Mouse (Mus musculus) regulatory T cell (primary cell): Measurements from ENCODE around the gene Pcsk5.

Experiments used
- in situ Hi-C: fragments of 300-600 bp; cut with MboI, MseI; formaldehyde crosslinking; loops from one replicate; pipeline ENCODE4 v1.15.1; 2025; ENCODE audit warnings: high pct_unique_total_duplicates

The Pcsk5 gene

DNA sequence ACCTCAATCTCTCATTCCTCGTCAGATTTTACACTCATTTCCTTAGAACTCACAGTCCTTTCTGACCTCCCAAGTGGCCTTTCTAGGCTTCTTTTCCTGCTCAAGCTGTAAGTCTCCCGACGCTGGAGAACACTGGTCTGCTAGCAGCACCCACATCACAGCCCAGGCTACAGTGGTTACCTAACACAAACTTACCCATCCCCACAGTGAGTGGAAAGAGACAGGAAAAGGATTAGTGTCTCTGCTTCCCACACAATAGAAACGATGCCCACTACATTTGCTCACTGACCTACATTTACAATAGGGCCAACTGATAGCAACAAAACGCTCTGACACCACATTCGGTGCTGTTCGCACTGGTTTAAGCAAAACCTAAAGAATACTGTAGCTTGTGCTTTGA lies 24.8 kb downstream of the Pcsk5 start:
- in situ Hi-C loops, result no loop called here

DNA sequence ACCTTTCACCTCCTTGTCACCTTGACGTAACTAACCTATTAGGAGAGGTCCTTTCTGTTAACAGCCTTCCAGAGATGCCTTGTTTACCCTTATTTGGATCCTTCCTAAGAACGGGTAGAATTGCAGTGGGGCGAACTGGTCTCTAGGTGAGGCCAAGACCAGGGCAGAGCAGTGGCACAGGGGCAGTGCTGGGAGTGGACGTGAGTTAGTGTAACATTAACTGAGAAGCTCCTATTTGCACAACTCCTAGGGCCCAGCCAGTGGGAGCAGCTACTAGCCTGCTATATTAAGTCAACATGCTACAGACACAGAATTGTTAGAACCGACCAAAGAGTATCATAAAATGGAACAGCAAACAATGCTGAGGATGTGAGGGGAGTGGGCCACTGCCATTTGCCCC lies 30.8 kb downstream of the Pcsk5 start:
- in situ Hi-C loops, result no loop called here

DNA sequence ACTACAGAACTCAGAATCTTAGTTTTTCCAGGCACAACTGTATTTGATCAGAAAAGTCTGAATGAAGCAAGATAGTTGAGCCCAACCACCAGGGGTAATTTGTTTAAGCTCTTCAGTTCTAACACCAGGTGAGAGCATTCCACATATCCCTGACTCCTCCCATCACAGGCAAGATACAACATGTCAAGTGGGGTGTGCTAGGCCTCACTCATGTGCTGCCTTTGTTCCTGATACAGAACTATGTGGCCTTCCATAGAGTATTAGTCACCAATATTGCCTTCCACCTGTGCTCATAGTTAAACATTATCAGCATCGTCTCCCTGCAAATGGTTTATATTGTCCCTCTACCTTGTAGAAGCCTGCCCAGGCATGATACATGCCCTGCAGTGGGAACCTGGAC lies 36.6 kb downstream of the Pcsk5 start:
- in situ Hi-C loops, result no loop called here

DNA sequence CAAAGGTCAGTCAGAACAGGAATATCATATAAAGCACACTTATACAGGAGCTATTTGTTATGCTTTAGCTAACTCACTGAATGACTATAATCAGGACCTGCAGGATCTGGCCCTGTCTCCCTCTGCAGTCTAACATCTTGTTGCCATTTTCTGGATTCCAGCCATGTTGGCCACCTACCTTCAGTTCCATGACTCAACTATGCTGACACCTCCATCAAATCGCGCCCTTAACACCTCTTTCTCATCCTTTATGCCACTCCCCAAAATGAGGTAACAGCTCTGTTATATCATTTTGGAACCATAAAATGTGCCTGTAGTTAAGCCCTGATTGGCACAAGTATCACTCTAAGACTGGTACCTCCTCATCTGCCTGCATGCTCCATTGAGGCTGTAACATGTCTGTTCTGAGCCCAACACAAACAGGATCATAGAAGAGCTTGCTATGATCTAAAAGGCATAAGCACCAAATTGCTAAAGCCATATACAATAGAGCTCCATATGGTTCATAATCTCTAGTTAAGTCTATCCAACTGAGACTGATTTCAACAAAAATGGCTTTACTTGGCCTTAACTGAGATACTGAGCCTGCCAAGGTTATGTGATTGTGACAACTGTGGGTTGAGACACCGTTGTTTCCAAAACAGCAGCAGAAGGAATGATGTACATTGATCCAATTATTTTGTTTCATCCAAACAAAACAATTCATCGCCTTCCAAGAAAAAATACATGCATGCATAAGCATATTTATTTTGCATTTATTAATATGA lies 37.8 kb downstream of the Pcsk5 start:
- in situ Hi-C loops, result no loop called here

DNA sequence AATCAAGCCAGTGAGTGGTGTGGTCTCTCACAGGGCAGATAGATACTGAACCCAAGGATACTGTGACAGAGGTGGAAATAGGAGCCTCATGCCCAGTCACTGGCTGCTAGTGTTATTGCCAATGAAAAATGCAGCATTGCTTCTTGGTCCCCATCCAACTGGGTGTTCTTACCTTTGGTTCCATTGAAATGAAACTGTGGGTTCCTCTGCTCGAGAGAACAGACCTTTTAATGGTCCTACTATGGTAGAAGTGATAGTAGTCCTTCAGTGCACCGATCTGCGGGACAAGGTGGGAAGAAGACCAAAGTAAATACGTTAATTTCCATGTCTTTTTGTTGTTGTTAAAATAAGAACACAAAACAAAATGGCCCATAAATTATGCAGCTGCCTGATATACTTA lies 44.0 kb downstream of the Pcsk5 start:
- in situ Hi-C loops, result no loop called here

DNA sequence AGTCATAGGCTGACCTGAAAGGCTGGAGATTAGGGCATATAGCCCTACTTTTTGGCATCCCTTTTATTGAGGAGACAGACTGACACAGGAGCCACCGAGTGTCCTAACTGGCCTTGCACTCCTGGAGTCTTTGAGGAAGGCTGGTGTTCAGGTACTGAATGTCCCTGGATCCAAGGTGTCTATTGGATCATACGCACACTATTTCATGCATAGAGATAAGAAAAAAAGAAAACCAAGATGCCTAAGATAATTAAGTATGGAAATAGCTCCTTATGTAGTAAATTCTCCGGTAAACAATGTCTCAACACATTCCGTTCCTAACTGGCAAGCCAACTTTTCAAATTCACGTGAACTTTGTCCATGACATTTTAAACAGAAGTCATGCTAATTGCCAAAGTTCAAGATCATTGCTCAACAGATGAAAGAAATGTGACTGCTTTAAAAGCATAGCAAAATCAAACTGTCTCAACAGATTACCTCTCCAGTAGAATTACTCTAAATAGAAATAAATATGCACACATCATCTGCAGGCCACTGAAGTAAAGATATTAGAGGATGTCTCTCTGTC lies 45.9 kb downstream of the Pcsk5 start:
- in situ Hi-C loops, result no loop called here

DNA sequence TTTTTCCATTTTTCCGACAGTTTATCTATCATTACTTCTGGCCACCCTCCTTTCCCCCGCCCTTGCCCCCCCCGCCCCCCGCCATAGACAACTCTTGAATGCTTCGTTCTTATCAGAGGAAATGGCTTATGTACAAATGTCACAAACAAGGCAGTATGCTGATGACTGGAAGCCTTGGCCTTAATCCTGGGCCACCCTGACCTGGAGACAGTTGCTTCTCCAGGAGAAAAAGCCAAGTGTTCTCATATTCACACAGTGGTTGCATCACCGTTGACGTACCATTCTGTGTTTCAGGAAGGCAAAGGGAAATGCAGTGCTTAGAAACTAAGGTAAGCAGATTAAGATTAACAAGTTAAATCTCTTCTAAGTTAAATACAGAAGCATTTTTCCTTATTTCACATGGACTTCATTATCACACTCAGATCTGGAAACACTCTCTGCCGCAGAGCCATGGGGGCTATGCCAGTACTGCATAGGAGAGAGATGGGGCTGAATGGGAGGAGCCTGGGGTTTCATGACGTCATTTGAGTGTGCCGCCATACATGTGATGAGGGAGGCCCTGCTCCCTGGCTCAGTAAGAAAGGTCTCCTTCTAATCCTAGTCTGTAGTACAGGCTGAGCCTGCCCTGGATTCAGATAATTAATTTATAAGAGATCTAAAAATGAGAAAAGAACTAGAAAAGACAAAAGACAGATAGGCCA lies 48.7 kb downstream of the Pcsk5 start:
- in situ Hi-C loops, result no loop called here

DNA sequence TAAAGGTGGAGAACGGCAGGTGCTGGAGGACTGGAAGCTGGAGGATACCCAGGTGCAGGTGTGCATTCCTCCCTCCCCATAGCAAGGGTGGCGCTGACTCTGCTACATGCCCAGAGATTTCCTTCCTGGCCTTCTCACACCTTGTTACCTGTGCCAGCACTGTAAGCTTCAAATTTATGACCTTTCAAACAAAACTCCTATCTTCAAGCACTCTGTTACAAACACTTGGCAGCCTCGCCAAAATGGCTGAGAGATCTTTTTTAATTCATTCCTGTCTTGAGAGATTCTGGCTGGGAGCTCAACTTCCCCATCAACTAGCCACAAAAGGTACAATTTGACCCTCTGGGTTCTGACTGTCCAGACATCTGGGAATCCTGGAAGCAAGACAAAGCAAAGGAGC lies 50.7 kb downstream of the Pcsk5 start:
- in situ Hi-C loops, result no loop called here

DNA sequence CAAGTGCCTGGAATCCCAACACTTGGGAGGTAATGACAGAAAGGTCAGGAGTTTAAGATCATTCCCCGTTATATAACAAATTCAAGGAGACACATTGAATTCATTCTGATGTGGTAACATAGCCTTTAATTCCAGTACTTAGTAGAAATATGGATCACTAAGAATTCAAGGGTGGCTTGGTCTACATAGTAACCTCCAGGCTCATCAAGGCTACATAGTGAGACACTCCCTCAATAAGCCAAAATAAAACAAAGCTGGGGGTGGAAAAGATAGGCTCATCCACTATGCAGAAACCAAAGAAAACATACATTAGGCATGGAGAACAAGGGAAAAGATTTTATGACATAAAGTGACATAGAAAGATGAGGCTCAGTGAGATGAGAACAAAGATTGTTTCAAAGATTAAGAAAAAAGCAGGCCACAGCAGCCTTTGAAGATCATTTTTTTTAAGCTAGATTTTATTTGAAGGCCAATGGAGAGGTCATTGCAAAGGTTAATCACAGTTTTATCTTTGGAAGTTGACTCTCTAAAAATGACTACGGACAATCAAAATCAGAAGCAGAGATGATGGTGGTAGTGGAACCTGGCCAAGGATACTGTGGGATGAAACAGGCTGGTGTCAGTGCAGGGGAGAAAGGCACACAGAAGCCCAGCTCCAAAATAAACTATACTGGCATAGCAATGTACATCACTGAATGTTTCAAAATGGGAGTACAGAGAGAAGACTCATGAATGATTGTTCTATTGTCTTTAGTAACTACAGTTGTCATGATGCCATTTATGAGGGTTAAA lies 52.8 kb downstream of the Pcsk5 start:
- in situ Hi-C loops, result no loop called here

DNA sequence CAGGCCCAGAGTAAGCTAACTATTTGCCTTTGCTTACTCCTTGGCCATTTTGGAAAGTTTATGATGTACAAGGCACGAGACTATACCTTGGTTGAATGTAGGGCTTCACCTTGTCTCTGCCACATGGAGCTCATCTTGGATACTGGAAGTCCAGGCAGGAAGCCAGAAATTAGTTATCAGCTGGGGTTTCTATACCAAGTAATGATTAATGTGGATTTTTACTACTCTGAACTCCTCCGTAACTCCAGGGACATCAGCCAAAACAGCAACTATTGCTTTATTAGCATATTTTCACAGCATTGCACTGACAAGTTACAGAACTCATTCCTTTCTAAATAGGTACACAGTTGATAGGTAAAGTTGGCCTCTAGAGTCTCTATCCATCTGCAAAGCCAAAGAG lies 54.2 kb downstream of the Pcsk5 start:
- in situ Hi-C loops, result no loop called here

DNA sequence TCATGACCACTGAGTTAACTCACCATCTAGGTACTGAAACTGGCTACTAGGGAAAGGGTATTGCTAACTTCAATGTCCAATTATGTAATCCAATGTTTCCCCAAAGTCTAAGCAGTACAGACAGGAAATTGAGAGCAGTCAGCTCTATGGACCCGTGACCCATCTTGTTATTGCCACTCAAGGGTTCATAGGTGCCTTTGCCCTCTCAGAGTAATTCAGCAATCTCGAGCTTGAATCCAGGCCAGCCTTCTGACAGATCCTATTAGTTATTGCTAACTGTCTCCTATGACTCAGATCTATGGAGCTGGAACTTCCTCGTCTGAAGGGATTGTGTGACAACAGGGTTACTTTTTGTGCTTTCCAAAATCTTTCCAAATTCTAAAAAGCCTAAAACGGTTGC lies 56.1 kb downstream of the Pcsk5 start:
- in situ Hi-C loops, result no loop called here

DNA sequence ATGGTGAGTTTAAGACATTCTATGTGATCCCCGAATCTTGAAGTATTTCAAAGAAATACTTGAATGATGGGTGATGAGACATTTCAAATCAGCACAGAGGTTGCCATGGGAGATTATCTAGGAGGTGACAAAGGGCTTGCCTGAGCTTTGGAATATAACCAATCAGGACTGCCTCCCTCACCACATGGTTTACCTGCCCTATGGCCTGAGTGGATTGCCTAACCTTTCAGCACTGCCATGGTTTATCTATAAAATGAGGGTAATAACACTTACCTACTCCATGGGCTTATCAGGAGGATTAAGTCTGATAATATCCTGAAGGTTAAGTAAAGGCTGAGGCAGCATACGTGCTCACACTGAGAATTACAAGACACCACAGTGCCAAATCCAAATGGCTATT lies 61.5 kb downstream of the Pcsk5 start:
- in situ Hi-C loops, result no loop called here

DNA sequence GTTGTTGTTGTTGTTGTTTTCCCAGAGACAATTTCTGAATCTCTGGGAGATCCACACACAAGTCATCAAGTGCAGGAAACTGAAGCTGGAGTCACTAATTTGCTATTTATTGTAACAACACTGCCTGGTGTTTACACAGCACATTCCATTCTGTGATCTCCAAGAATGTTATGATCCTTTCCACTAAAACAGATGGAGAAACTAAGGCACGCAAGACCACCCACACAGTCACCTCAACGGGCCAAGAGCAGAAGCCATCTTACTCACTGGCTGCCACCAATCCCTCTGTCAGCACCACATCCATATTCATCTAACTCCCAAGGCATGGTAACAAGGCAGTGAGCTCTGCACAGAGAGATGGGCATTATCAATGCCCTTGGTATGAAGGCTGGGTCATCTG lies 62.3 kb downstream of the Pcsk5 start:
- in situ Hi-C loops, result no loop called here

DNA sequence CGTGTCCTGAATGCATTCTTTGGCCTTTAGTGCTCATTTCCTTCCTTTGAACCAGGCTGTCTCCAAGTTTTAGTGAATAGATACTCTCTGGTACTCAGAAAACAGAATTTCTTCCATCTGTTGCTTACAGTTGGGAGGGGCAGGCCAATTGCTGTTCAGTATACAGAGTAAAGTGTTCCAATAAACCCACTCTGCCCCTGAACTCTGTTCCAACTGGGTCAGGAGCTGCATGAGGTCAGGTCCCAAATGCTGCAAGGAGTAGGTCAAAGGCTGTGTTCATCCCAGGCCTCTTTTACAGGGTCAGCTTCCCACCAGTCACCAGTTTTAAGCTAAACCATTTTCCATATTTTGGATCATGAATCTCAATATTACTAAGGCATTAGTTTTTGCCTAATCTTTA lies 63.4 kb downstream of the Pcsk5 start:
- in situ Hi-C loops, result no loop called here

DNA sequence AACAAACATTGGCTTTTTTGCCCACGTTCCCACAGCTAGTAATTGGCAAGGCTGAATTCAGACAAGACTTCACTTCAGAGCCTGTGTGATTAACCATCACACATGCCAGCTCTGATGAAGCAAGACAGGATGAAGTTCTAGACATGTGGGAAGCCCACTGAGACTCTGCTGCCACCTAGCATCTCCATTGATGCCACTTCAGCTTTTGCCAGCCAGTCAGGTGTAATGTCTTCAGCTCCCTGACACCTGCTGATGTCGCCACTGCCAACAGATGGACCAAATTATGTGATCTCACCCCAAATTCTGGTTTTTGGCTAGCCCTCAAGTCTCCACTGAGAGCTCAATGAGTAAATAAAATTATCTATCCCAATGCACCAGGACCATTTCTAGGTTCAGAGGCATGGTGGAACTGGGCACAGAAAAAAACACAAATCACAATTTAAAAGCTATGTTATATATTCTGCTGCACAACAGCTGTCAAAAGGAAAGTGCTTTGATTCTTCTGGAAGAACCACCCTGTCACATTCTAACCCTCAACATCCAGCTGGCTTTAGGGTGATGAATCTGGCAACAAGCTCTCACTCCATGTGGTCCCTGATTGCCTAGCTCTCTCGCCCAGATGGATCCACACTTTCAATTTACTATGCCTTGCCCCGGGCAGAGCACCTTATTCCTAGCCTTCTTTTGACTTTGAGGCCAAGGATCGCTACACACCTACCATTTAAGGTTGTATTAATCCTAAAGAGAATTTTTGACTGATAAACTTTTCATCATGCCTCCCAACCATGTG lies 67.6 kb downstream of the Pcsk5 start:
- in situ Hi-C loops, result no loop called here

DNA sequence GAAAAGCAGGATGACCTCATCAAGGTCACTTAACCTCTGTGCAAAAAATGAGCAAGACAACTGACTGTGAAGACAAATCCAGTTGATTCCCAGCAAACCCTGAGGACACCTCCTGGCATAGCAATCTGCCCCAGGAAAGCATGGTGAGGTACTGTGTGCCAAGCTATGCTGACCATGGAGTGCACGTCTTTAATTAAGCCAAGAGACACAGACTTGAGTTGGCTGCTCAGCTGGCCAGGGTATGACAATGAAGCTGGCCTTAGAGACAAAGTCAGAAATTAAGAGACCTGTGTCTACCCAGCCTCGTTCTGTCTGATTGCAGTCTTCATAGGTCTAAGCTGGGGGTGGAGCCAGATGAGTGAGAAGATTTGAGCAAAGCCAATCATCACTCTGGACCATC lies 72.4 kb downstream of the Pcsk5 start:
- in situ Hi-C loops, result no loop called here

DNA sequence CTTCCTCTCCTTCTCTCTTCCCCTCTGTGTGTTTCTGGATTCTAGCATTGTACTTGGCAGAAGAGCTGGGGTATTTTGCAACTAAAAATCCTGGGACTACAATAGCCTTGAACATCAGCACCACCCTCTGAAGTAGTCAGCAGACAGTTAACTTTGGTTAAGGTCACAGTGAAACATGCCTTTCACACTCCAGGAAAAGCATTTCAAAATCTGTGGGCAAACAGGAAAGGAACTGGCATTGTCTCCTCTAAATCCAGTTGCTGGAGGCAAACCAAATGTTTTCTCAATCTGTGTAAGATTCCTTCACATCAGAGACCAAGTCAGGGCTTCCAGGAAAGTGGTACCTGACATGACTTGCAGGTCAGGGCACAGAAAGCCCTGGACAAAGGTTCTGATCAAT lies 74.7 kb downstream of the Pcsk5 start:
- in situ Hi-C loops, result no loop called here

DNA sequence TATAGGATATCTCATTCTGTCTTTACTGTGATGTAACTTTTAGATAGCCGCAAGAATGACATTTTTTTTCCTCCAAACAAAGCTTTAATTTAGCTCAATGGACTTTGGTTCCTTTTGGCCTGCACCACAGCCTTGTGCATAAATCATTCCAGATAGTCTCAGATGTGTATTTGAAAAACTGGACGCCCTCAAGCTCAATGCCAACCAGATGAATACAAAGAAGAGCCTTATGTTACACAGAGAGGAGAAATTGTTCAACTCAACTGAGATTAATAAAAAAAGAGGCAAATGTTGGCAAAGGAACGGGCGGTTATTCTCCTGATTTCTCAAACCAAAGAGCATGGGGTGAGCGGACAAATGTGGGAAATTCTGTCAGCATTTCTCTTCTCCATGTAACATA lies 75.8 kb downstream of the Pcsk5 start:
- in situ Hi-C loops, result no loop called here

DNA sequence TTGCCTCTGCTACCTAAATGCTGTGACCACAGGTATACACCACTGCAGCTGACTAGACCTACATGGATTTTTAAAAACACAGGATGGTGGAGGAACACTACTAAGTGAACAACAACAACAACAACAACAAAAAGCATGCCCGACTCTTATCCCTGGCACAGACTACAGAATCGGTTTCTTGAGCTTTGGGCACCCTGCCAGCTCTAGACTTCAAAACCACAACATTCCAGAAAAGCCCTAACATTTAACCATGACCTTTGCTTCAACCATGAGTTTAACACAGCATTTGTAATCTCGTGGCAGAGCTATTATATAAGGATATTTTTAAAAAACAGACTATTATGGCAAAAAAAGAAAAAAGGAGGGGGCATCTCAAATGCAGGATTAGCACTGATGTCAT lies 84.6 kb downstream of the Pcsk5 start:
- in situ Hi-C loops, result no loop called here

DNA sequence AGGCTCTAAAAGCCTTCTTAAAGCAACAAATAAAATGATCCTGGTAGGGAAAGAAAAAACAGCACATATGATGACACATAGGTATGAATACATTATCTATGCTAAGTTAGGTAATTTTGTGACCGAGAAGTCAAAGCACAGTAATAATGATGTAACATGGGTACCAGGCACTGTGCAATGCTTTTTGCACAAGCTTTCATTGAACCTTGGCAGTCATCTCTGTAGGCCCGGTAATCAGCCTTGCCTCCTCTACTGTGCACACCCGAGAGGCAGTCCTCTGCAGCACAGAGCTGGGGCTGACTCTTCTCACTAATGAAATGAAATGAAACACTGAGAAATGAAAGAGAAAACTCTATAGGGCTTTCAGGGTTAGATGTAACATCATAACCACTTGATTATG lies 89.1 kb downstream of the Pcsk5 start:
- in situ Hi-C loops, result no loop called here

DNA sequence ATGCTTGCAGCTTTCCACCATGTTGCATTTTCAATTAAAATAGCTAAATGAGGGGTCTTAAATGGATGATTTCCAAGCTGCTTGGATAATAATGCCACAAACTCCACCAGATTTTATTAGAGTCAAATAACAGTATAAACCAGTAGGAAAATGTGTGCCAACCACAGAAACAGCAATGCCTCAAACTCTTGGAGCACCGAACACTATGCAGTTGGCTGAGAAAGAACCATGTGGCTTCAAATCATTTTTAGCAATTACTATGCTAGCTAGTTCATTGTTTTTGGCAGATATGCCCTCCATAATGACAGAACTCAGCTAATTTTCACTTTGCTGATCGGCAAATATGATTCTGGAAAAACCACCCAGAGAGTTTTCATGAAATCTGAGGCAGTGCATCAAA lies 92.1 kb downstream of the Pcsk5 start:
- in situ Hi-C loops, result no loop called here
